Mouse (Mus musculus): ENCODE results near the gene Gpr132.

Gpr132 gene

GRCm38 (mm10) chr12:112819057-112819662 is 48.9 kb downstream of the Gpr132 start:
- peak; percentile 49 to 64 for DNase-seq

- peak in 1 of 2 experiments; percentile 15 for DNase-seq
These were observed 51.2 kb downstream of the Gpr132 start for GRCm38 (mm10) chr12:112816866-112817265.

- peak; percentile 74 to 79 for DNase-seq
These were observed 51.7 kb downstream of the Gpr132 start for GRCm38 (mm10) chr12:112816294-112816693.

GRCm38 (mm10) chr12:112814682-112815470 is 53.2 kb downstream of the Gpr132 start:
- peak; percentile 52 to 83 for DNase-seq

- peak; percentile 76 to 90 for DNase-seq
These were observed 54.7 kb downstream of the Gpr132 start for GRCm38 (mm10) chr12:112813370-112813769.

- DNase-seq, result peak in 1 of 2 experiments; percentile 41
These were observed 57.7 kb downstream of the Gpr132 start for GRCm38 (mm10) chr12:112810092-112810885.

GRCm38 (mm10) chr12:112809641-112810040 is 58.4 kb downstream of the Gpr132 start:
- DNase-seq, result peak; percentile 44 to 62

- DNase-seq, result peak; percentile 94 to 95
These were observed 59.3 kb downstream of the Gpr132 start, which contains the start of gene Clba1 for GRCm38 (mm10) chr12:112808587-112809364. TSS of gene Clba1 (plus strand) at chr12:112808937.

GRCm38 (mm10) chr12:112808212-112808586 is 59.8 kb downstream of the Gpr132 start:
- DNase-seq, result no peak

- no peak for DNase-seq
These were observed 60.2 kb downstream of the Gpr132 start for GRCm38 (mm10) chr12:112807796-112808195.

- DNase-seq, result no peak
These were observed 62.0 kb downstream of the Gpr132 start for GRCm38 (mm10) chr12:112806044-112806443.

- DNase-seq, result peak in 1 of 2 experiments; percentile 53
These were observed 64.0 kb downstream of the Gpr132 start for GRCm38 (mm10) chr12:112804046-112804445.

- no peak for DNase-seq
These were observed 65.1 kb downstream of the Gpr132 start for GRCm38 (mm10) chr12:112802917-112803316.

GRCm38 (mm10) chr12:112801864-112802846 is 65.9 kb downstream of the Gpr132 start, which contains the start of gene Ahnak2:
TSS of gene Ahnak2 (minus strand) at chr12:112802657.
- DNase-seq, result peak; percentile 34 to 71

Data from kidney, postnatal 25 days (tissue).